Mouse (Mus musculus): ENCODE results near the gene Macc1. TPM values are rescaled to one million over a fixed set of nuclear protein-coding genes. Genes with fewer than 3 reads are reported as not detected.

The Macc1 gene
- polyA plus RNA-seq, 1 experiment, result not detected

DNA sequence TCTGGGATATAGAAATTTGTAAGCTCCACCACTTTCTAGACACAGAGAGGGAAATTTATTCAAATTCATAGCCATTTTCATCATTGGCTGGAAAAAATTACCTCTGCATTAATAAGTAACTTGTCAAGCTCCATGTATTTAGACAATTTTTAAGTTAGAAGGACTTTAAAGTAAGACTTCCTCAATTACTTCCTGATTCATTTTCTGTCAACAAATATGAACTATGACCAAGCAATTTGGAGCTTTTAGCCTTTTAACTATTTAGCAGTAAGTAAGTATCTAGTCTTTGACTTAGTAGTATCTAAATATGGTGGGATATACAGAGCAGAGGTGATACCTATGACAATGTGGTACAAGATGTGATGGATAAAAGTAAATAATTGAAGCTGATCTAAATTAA, 72.2 kb downstream of the Macc1 start:
- no peak overlapping the region for H3K4me3 ChIP-seq (ENCODE audit: extremely low read depth, insufficient read depth, insufficient read length)
- no peaks in the 10 kb centered on the region for H3K4me1 ChIP-seq (ENCODE audit: control insufficient read depth, insufficient read depth, insufficient read length)
- H3K27me3 ChIP-seq (ENCODE audit: control insufficient read depth, insufficient read depth, low read length), result no peaks in the 10 kb centered on the region
- no peak for DNase-seq (ENCODE audit: low read depth in 1 of 2, low spot score in 2 of 2)
- H3K36me3 ChIP-seq (ENCODE audit: control insufficient read depth, insufficient read depth, low read length), result no peaks in the 10 kb centered on the region
- TF ChIP-seq CTCF (IDR thresholded peaks at IDR 0.05; ENCODE audit: extremely low read depth, insufficient read depth, insufficient read length, insufficient replicate concordance) (no peak), POLR2A (IDR thresholded peaks at IDR 0.05; ENCODE audit: low read depth, low read length) (no peak)
- H3K27ac ChIP-seq (ENCODE audit: insufficient read depth, low read length), result no peak overlapping the region

- Histone ChIP-seq H3K36me3 (ENCODE audit: control insufficient read depth, insufficient read depth, low read length) (no peaks in the 10 kb centered on the region), H3K4me1 (ENCODE audit: control insufficient read depth, insufficient read depth, insufficient read length) (no peaks in the 10 kb centered on the region), H3K27ac (ENCODE audit: insufficient read depth, low read length) (no peak overlapping the region), H3K4me3 (ENCODE audit: extremely low read depth, insufficient read depth, insufficient read length) (no peak overlapping the region), H3K27me3 (ENCODE audit: control insufficient read depth, insufficient read depth, low read length) (no peaks in the 10 kb centered on the region)
- no peak for DNase-seq (ENCODE audit: low read depth in 1 of 2, low spot score in 2 of 2)
- 89% methylated on average over 2 of the region's 2 CpGs for WGBS
- no peak for TF ChIP-seq CTCF (IDR thresholded peaks at IDR 0.05; ENCODE audit: extremely low read depth, insufficient read depth, insufficient read length, insufficient replicate concordance)
These were observed 72.6 kb downstream of the Macc1 start for GRCm38 (mm10) chr12:119386650-119387049.

DNA sequence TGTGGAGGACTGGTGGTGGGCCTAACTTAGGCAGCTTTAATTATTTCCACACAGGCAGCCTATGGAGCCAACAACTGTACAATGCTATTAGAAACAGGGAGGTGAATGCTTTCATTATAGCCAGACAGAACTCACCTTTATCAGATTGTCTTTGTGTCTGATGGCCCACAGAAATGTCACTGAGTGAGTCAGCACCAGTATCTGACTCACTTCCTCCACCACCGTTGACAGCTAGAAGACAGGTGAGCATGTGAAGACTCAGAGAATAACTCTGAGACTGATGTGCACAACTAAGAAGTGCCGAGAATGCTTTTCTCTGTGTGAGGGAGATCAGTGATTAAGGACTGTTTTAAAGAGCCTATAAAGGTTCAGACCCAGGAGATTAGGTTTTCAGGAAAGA, 73.9 kb downstream of the Macc1 start:
- Histone ChIP-seq H3K4me3 (ENCODE audit: extremely low read depth, insufficient read depth, insufficient read length) (no peak overlapping the region), H3K4me1 (ENCODE audit: control insufficient read depth, insufficient read depth, insufficient read length) (no peaks in the 10 kb centered on the region), H3K27me3 (ENCODE audit: control insufficient read depth, insufficient read depth, low read length) (no peaks in the 10 kb centered on the region), H3K27ac (ENCODE audit: insufficient read depth, low read length) (no peak overlapping the region), H3K36me3 (ENCODE audit: control insufficient read depth, insufficient read depth, low read length) (no peaks in the 10 kb centered on the region)
- DNase-seq (ENCODE audit: low read depth in 1 of 2, low spot score in 2 of 2), result no peak
- no peak for TF ChIP-seq CTCF (IDR thresholded peaks at IDR 0.05; ENCODE audit: extremely low read depth, insufficient read depth, insufficient read length, insufficient replicate concordance)
- no peak for TF ChIP-seq POLR2A (IDR thresholded peaks at IDR 0.05; ENCODE audit: low read depth, low read length)
- 50% methylated on average over 2 of the region's 2 CpGs for WGBS

DNA sequence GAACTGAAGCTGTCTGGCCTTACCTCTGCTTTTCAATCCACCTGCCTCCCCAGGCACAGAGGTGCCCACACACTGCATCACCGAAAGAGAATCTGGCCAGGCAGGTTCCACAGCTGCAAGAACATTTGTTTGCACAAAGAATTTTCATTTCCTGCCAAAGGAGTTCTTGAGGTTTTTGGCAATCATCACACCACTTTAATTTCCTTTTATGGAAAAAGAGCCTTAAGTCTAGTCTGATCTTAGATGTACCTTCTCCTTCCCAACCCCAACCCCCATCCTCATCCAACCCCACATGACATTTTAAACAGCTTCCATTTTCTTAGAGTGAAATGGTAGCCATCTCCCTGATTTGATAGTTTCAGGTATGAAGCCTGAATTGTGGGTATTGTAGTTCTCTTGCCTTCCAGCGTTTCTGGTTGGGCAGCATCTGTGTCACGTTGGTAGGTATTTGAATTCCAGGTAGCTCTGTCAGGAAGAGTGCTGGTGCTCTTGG, 76.2 kb downstream of the Macc1 start:
- H3K4me3 ChIP-seq (ENCODE audit: extremely low read depth, insufficient read depth, insufficient read length), result no peak overlapping the region
- TF ChIP-seq POLR2A (IDR thresholded peaks at IDR 0.05; ENCODE audit: low read depth, low read length) (no peak), CTCF (IDR thresholded peaks at IDR 0.05; ENCODE audit: extremely low read depth, insufficient read depth, insufficient read length, insufficient replicate concordance) (no peak)
- DNase-seq (ENCODE audit: low read depth in 1 of 2, low spot score in 2 of 2), result no peak
- 55% methylated on average over 3 of the region's 3 CpGs for WGBS
- H3K4me1 ChIP-seq (ENCODE audit: control insufficient read depth, insufficient read depth, insufficient read length), result no peaks in the 10 kb centered on the region
- H3K27ac ChIP-seq (ENCODE audit: insufficient read depth, low read length), result no peak overlapping the region
- H3K27me3 ChIP-seq (ENCODE audit: control insufficient read depth, insufficient read depth, low read length), result no peaks in the 10 kb centered on the region
- no peaks in the 10 kb centered on the region for H3K36me3 ChIP-seq (ENCODE audit: control insufficient read depth, insufficient read depth, low read length)

- no peaks in the 10 kb centered on the region for H3K27me3 ChIP-seq (ENCODE audit: control insufficient read depth, insufficient read depth, low read length)
- TF ChIP-seq POLR2A (IDR thresholded peaks at IDR 0.05; ENCODE audit: low read depth, low read length) (no peak), CTCF (IDR thresholded peaks at IDR 0.05; ENCODE audit: extremely low read depth, insufficient read depth, insufficient read length, insufficient replicate concordance) (no peak)
- H3K4me3 ChIP-seq (ENCODE audit: extremely low read depth, insufficient read depth, insufficient read length), result no peak overlapping the region
- WGBS, result 42% methylated on average over 2 of the region's 2 CpGs
- no peak for DNase-seq (ENCODE audit: low read depth in 1 of 2, low spot score in 2 of 2)
- H3K4me1 ChIP-seq (ENCODE audit: control insufficient read depth, insufficient read depth, insufficient read length), result no peaks in the 10 kb centered on the region
- no peaks in the 10 kb centered on the region for H3K36me3 ChIP-seq (ENCODE audit: control insufficient read depth, insufficient read depth, low read length)
- no peak overlapping the region for H3K27ac ChIP-seq (ENCODE audit: insufficient read depth, low read length)
These were observed 84.1 kb downstream of the Macc1 start for GRCm38 (mm10) chr12:119398046-119398659.

GRCm38 (mm10) chr12:119402273-119402672, 88.2 kb downstream of the Macc1 start:
- DNase-seq (ENCODE audit: low read depth in 1 of 2, low spot score in 2 of 2), result no peak
- H3K27me3 ChIP-seq (ENCODE audit: control insufficient read depth, insufficient read depth, low read length), result no peaks in the 10 kb centered on the region
- WGBS, result 86% methylated on average over 1 of the region's 1 CpGs
- no peak overlapping the region for H3K4me3 ChIP-seq (ENCODE audit: extremely low read depth, insufficient read depth, insufficient read length)
- no peaks in the 10 kb centered on the region for H3K4me1 ChIP-seq (ENCODE audit: control insufficient read depth, insufficient read depth, insufficient read length)
- H3K36me3 ChIP-seq (ENCODE audit: control insufficient read depth, insufficient read depth, low read length), result no peaks in the 10 kb centered on the region
- TF ChIP-seq CTCF (IDR thresholded peaks at IDR 0.05; ENCODE audit: extremely low read depth, insufficient read depth, insufficient read length, insufficient replicate concordance) (no peak), POLR2A (IDR thresholded peaks at IDR 0.05; ENCODE audit: low read depth, low read length) (no peak)
- H3K27ac ChIP-seq (ENCODE audit: insufficient read depth, low read length), result no peak overlapping the region

DNA sequence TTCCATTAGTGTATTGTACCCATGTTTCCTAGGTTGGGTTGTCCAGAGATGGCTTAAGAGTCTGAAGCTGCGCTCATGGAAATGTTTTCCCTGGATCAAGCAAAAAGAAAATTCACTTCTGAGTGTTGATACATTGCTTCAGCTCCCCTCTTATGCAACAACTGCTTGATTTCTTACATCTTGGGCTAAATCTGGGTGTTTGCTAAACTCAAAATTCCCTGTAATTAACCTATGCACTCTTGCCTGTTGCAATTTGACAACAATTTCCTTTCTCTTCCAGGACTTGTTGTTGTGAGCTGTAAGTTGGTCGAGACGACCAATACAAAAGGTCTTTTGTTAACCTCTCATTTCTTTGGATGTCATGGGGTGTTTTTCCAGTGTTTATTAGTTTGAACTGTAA, 88.7 kb downstream of the Macc1 start:
- Histone ChIP-seq H3K36me3 (ENCODE audit: control insufficient read depth, insufficient read depth, low read length) (no peaks in the 10 kb centered on the region), H3K4me3 (ENCODE audit: extremely low read depth, insufficient read depth, insufficient read length) (no peak overlapping the region), H3K27ac (ENCODE audit: insufficient read depth, low read length) (no peak overlapping the region), H3K27me3 (ENCODE audit: control insufficient read depth, insufficient read depth, low read length) (no peaks in the 10 kb centered on the region), H3K4me1 (ENCODE audit: control insufficient read depth, insufficient read depth, insufficient read length) (no peaks in the 10 kb centered on the region)
- 78% methylated on average over 3 of the region's 3 CpGs for WGBS
- TF ChIP-seq POLR2A (IDR thresholded peaks at IDR 0.05; ENCODE audit: low read depth, low read length) (no peak), CTCF (IDR thresholded peaks at IDR 0.05; ENCODE audit: extremely low read depth, insufficient read depth, insufficient read length, insufficient replicate concordance) (no peak)
- DNase-seq (ENCODE audit: low read depth in 1 of 2, low spot score in 2 of 2), result no peak

Measured in spleen, adult 2 months (tissue).